Mouse (Mus musculus) kidney, embryonic 14.5 days (tissue): Measurements from ENCODE around the gene Ptpdc1. TPM values are rescaled to one million over a fixed set of nuclear protein-coding genes. Genes with fewer than 3 reads are reported as not detected.

Experiments
- ATAC-seq: fragments of 200-750 bp; cut with Nextera tagmentation; 2 replicates; pipeline ENCODE4 v1.8.0; 2017; ENCODE audit warnings: moderate number of reproducible peaks, mild to moderate bottlenecking, moderate TSS enrichment, moderate library complexity; ENCODE audit not compliant: low FRiP score, low TSS enrichment
- H3K27ac ChIP-seq: fragments of 300-500 bp; sonication (generic); 2 replicates; pipeline ENCODE4 v1.5.1; 2014; ENCODE audit warnings: low read depth, mild to moderate bottlenecking, low read length, moderate library complexity, mixed read lengths
- H3K27me3 ChIP-seq: fragments of 300-500 bp; sonication (generic); 2 replicates; pipeline ENCODE4 v1.6.1; 2014; ENCODE audit warnings: mild to moderate bottlenecking, low read length; ENCODE audit not compliant: control insufficient read depth, insufficient read depth
- H3K36me3 ChIP-seq: fragments of 300-500 bp; sonication (generic); 2 replicates; pipeline ENCODE4 v1.6.1; 2014; ENCODE audit warnings: low read length, mixed read lengths; ENCODE audit not compliant: control insufficient read depth, insufficient read depth
- H3K4me1 ChIP-seq: fragments of 300-500 bp; sonication (generic); 2 replicates; pipeline ENCODE4 v1.6.1; 2014; ENCODE audit warnings: low read length, mixed read lengths; ENCODE audit not compliant: control insufficient read depth, insufficient read depth
- H3K4me2 ChIP-seq: fragments of 300-500 bp; sonication (generic); replicated peaks from 2 replicates; pipeline ENCODE4 v1.6.1; 2014; ENCODE audit warnings: low read depth, mild to moderate bottlenecking, low read length
- H3K4me3 ChIP-seq: fragments of 300-500 bp; sonication (generic); 2 replicates; pipeline ENCODE4 v1.5.1; 2014; ENCODE audit warnings: mild to moderate bottlenecking, low read length
- H3K9ac ChIP-seq: fragments of 300-500 bp; sonication (generic); 2 replicates; pipeline ENCODE4 v1.6.1; 2014; ENCODE audit warnings: low read depth, mild to moderate bottlenecking, low read length, moderate library complexity
- H3K9me3 ChIP-seq: fragments of 300-500 bp; sonication (generic); 2 replicates; pipeline ENCODE4 v1.6.1; 2016; ENCODE audit warnings: low read length; ENCODE audit not compliant: control insufficient read depth
- WGBS: fragments of 180-500 bp; shearing (Covaris S2); extraction: QIAGEN DNeasy Blood & Tissue Kit; methylation state at CpG from one replicate; pipeline ENCODE4 v1.1.7; 2014; 5-methylcytosine and 5-hydroxymethylcytosine counted together
- polyA plus RNA-seq: library from polyadenylated mRNA; unstranded; fragments of >200 nt; fragmentation: Nextera tagmentation; extraction: Ambion mirVana; gene quantifications from 2 replicates; pipeline ENCODE4 v1.2.1, GENCODE M21; 2014

Gene Ptpdc1
- polyA plus RNA-seq, 1 experiment from 2014 or later: 15.0 TPM

GRCm38 (mm10) chr13:48554552-48554951 lies 70.9 kb downstream of the Ptpdc1 start:
- no peak for ATAC-seq
- Histone ChIP-seq H3K4me1 (no peaks in the 10 kb centered on the region), H3K36me3 (no peaks in the 10 kb centered on the region), H3K9me3 (no peaks in the 10 kb centered on the region), H3K9ac (no peak overlapping the region), H3K27me3 (no peaks in the 10 kb centered on the region), H3K27ac (no peak overlapping the region), H3K4me2 (no peak overlapping the region), H3K4me3 (no peak overlapping the region)
- 77% methylated on average over 1 of the region's 1 CpGs for WGBS

- no peak overlapping the region for H3K9ac ChIP-seq
- H3K4me3 ChIP-seq: no peak overlapping the region
- H3K27ac ChIP-seq: 0 out of 2 replicates have a peak overlapping the region, but pooled peaks have one; percentile 85
- H3K4me2 ChIP-seq: no peak overlapping the region
- WGBS: 68% methylated on average over 5 of the region's 5 CpGs
- no peaks in the 10 kb centered on the region for H3K27me3 ChIP-seq
- H3K9me3 ChIP-seq: no peaks in the 10 kb centered on the region
- no peaks in the 10 kb centered on the region for H3K4me1 ChIP-seq
- H3K36me3 ChIP-seq: no peaks in the 10 kb centered on the region
- no peak for ATAC-seq
These were observed 72.0 kb downstream of the Ptpdc1 start for GRCm38 (mm10) chr13:48553511-48553910.

GRCm38 (mm10) chr13:48552181-48553090 lies 73.0 kb downstream of the Ptpdc1 start:
- Histone ChIP-seq H3K27ac (peak overlapping the region; percentile 85), H3K9me3 (no peaks in the 10 kb centered on the region), H3K4me3 (no peak overlapping the region), H3K9ac (peak overlapping the region; percentile 20; the same call in 1 of the 2 replicates), H3K27me3 (no peaks in the 10 kb centered on the region), H3K4me1 (no peaks in the 10 kb centered on the region), H3K4me2 (0 out of 2 replicates have a peak overlapping the region, but pooled peaks have one; percentile 11), H3K36me3 (no peaks in the 10 kb centered on the region)
- ATAC-seq: peak; percentile 86
- WGBS: 51% methylated on average over 21 of the region's 21 CpGs

GRCm38 (mm10) chr13:48548296-48548695 lies 77.2 kb downstream of the Ptpdc1 start:
- 84% methylated on average over 5 of the region's 5 CpGs for WGBS
- Histone ChIP-seq H3K27ac (no peak overlapping the region), H3K4me2 (no peak overlapping the region), H3K9ac (no peak overlapping the region), H3K27me3 (no peaks in the 10 kb centered on the region), H3K4me1 (peaks cover 13% of the 10 kb centered on the region), H3K36me3 (no peaks in the 10 kb centered on the region), H3K4me3 (no peak overlapping the region), H3K9me3 (no peaks in the 10 kb centered on the region)
- no peak for ATAC-seq

GRCm38 (mm10) chr13:48547623-48548022 lies 77.8 kb downstream of the Ptpdc1 start:
- Histone ChIP-seq H3K4me2 (no peak overlapping the region), H3K9me3 (no peaks in the 10 kb centered on the region), H3K27me3 (no peaks in the 10 kb centered on the region), H3K36me3 (no peaks in the 10 kb centered on the region), H3K4me1 (peaks cover 16% of the 10 kb centered on the region), H3K9ac (no peak overlapping the region), H3K27ac (no peak overlapping the region), H3K4me3 (no peak overlapping the region)
- WGBS: 96% methylated on average over 6 of the region's 6 CpGs
- ATAC-seq: no peak

GRCm38 (mm10) chr13:48546330-48546917 lies 79.0 kb downstream of the Ptpdc1 start:
- Histone ChIP-seq H3K36me3 (no peaks in the 10 kb centered on the region), H3K27me3 (no peaks in the 10 kb centered on the region), H3K4me3 (peak overlapping the region; percentile 96), H3K4me2 (peak overlapping the region; percentile 43), H3K4me1 (peaks cover 21% of the 10 kb centered on the region), H3K9me3 (no peaks in the 10 kb centered on the region), H3K9ac (peak overlapping the region; percentile 99), H3K27ac (peak overlapping the region; percentile 100)
- under 1% methylated on average over 68 of the region's 72 CpGs for WGBS
- peak; percentile 98 for ATAC-seq

GRCm38 (mm10) chr13:48545476-48546281 lies 79.8 kb downstream of the Ptpdc1 start:
- peak overlapping the region; percentile 100 for H3K27ac ChIP-seq
- H3K36me3 ChIP-seq: 0 out of 2 replicates have a peak, but pooled peaks cover 2% of the 10 kb centered on the region
- H3K9me3 ChIP-seq: no peaks in the 10 kb centered on the region
- no peaks in the 10 kb centered on the region for H3K27me3 ChIP-seq
- H3K4me2 ChIP-seq: peak overlapping the region; percentile 55
- H3K4me1 ChIP-seq: peaks cover 26% of the 10 kb centered on the region
- H3K4me3 ChIP-seq: peak overlapping the region; percentile 96
- peak; percentile 93 for ATAC-seq
- 1% methylated on average over 72 of the region's 72 CpGs for WGBS
- H3K9ac ChIP-seq: peak overlapping the region; percentile 99

- H3K4me2 ChIP-seq: peak overlapping the region; percentile 55
- H3K9ac ChIP-seq: peak overlapping the region; percentile 99; the same call in 1 of the 2 replicates
- 37% methylated on average over 4 of the region's 4 CpGs for WGBS
- peak overlapping the region; percentile 96 for H3K4me3 ChIP-seq
- H3K9me3 ChIP-seq: no peaks in the 10 kb centered on the region
- ATAC-seq: no peak
- H3K4me1 ChIP-seq: peaks cover 33% of the 10 kb centered on the region
- H3K36me3 ChIP-seq: 0 out of 2 replicates have a peak, but pooled peaks cover 3% of the 10 kb centered on the region
- H3K27me3 ChIP-seq: no peaks in the 10 kb centered on the region
- peak overlapping the region; percentile 100; the same call in 1 of the 2 replicates for H3K27ac ChIP-seq
These were observed 80.6 kb downstream of the Ptpdc1 start for GRCm38 (mm10) chr13:48544867-48545266.
